Mouse (Mus musculus) ES-E14 (cell line): ENCODE results near the gene Thrb. TPM values are rescaled to one million over a fixed set of nuclear protein-coding genes. Genes with fewer than 3 reads are reported as not detected.

Experiments
- DNase-seq: peaks from one replicate; pipeline ENCODE4 v3.0.0-alpha.2; 2013; ENCODE audit warnings: low read depth, low spot score
- H3K27ac ChIP-seq: 2 replicates; pipeline ENCODE4 v1.5.1; 2012; ENCODE audit warnings: low read depth, mild to moderate bottlenecking, low read length, moderate library complexity, mixed read lengths; ENCODE audit not compliant: poor library complexity, insufficient read depth, severe bottlenecking
- H3K36me3 ChIP-seq: 2 replicates; pipeline ENCODE4 v1.6.1; 2012; ENCODE audit warnings: mild to moderate bottlenecking, low read length, moderate library complexity, mixed read lengths; ENCODE audit not compliant: control insufficient read depth, poor library complexity, insufficient read depth, severe bottlenecking
- H3K4me1 ChIP-seq, 2 experiments: fragments of 150-350 bp in 1 of 2; sonication (generic) in 1 of 2; 2 replicates each; pipeline ENCODE4 v1.6.1; 2012; ENCODE audit warnings: low read length in 2 of 2, mild to moderate bottlenecking in 1 of 2, mixed read lengths in 1 of 2; ENCODE audit not compliant: control insufficient read depth in 2 of 2, insufficient read depth in 2 of 2, poor library complexity in 1 of 2
- H3K4me3 ChIP-seq, 2 experiments: fragments of 150-350 bp in 1 of 2; sonication (generic) in 1 of 2; 2 replicates each; pipeline ENCODE4 v1.5.1; 2012; ENCODE audit warnings: low read length in 2 of 2, low read depth in 1 of 2, mild to moderate bottlenecking in 1 of 2, mixed read lengths in 1 of 2; ENCODE audit not compliant: insufficient read depth in 1 of 2, poor library complexity in 1 of 2, severe bottlenecking in 1 of 2
- H3K9ac ChIP-seq: 2 replicates; pipeline ENCODE4 v1.6.1; 2012; ENCODE audit warnings: low read depth, mild to moderate bottlenecking, low read length, mixed read lengths; ENCODE audit not compliant: poor library complexity, insufficient read depth, severe bottlenecking
- H3K9me3 ChIP-seq: fragments of 150-350 bp; sonication (generic); 2 replicates; pipeline ENCODE4 v1.6.1; 2012; ENCODE audit warnings: low read depth, mild to moderate bottlenecking, low read length; ENCODE audit not compliant: control insufficient read depth, insufficient read depth
- CHD2 ChIP-seq: IDR thresholded peaks from 2 replicates; pipeline ENCODE4 v1.6.1; 2014; ENCODE audit warnings: mild to moderate bottlenecking, low read depth, low read length, inconsistent platforms
- HCFC1 ChIP-seq: IDR thresholded peaks from 2 replicates; pipeline ENCODE4 v1.6.1; 2012; ENCODE audit warnings: low read length, inconsistent platforms, borderline replicate concordance; ENCODE audit not compliant: insufficient read depth
- MAFK ChIP-seq: IDR thresholded peaks from 2 replicates; pipeline ENCODE4 v1.6.1; 2014; ENCODE audit warnings: mild to moderate bottlenecking, low read depth, low read length, inconsistent platforms; ENCODE audit not compliant: insufficient read depth
- ZC3H11A ChIP-seq: IDR thresholded peaks from 2 replicates; pipeline ENCODE4 v1.6.1; 2012; ENCODE audit warnings: low read depth, mild to moderate bottlenecking, inconsistent platforms, low read length, borderline replicate concordance
- ZNF384 ChIP-seq: IDR thresholded peaks from 2 replicates; pipeline ENCODE4 v1.6.1; 2012; ENCODE audit warnings: low read depth, low read length, inconsistent platforms
- in situ Hi-C, 2 experiments: fragments of 600-800 bp; cut with MboI; formaldehyde crosslinking; loops; one replicate each; pipeline ENCODE4 v1.15.1; 2025; ENCODE audit warnings: low sequenced_read_pairs in 2 of 2, inconsistent platforms in 1 of 2; ENCODE audit not compliant: unreplicated experiment in 2 of 2
- total RNA-seq: library from RNA; depleted of rRNA; stranded (reverse); fragments of 300-350 nt; gene quantifications from 2 replicates; pipeline ENCODE4 v1.2.3, GENCODE M21; 2012

Thrb gene
- total RNA-seq, 1 experiment, result 0.76 TPM

- H3K36me3 ChIP-seq, result no peaks in the 10 kb centered on the region
- H3K27ac ChIP-seq, result no peak overlapping the region
- TF ChIP-seq CHD2 (no peak), MAFK (no peak), HCFC1 (no peak), ZC3H11A (no peak), ZNF384 (no peak)
- H3K9me3 ChIP-seq, result no peaks in the 10 kb centered on the region
- in situ Hi-C loops, result no loop called here
- no peak overlapping the region for H3K9ac ChIP-seq
- no peak for DNase-seq
- H3K4me3 ChIP-seq, result no peak overlapping the region
- no peaks in the 10 kb centered on the region for H3K4me1 ChIP-seq
Observed at GRCm38 (mm10) chr14:17912573-17913207, 252.6 kb downstream of the Thrb start.

- Histone ChIP-seq H3K4me3 (no peak overlapping the region), H3K36me3 (no peaks in the 10 kb centered on the region), H3K9ac (no peak overlapping the region), H3K4me1 (no peaks in the 10 kb centered on the region), H3K27ac (no peak overlapping the region), H3K9me3 (no peaks in the 10 kb centered on the region)
- in situ Hi-C loops, result no loop called here
- TF ChIP-seq ZNF384 (no peak), HCFC1 (no peak), MAFK (no peak), CHD2 (no peak), ZC3H11A (no peak)
- no peak for DNase-seq
Observed at GRCm38 (mm10) chr14:17915556-17915955, 255.5 kb downstream of the Thrb start.

- in situ Hi-C loops, result no loop called here
- no peaks in the 10 kb centered on the region for H3K9me3 ChIP-seq
- DNase-seq, result no peak
- no peaks in the 10 kb centered on the region for H3K36me3 ChIP-seq
- no peak overlapping the region for H3K27ac ChIP-seq
- H3K4me3 ChIP-seq, result no peak overlapping the region
- no peaks in the 10 kb centered on the region for H3K4me1 ChIP-seq
- TF ChIP-seq ZC3H11A, result no peak
- TF ChIP-seq ZNF384, result no peak
- no peak for TF ChIP-seq CHD2
- no peak for TF ChIP-seq MAFK
- TF ChIP-seq HCFC1, result no peak
- no peak overlapping the region for H3K9ac ChIP-seq
Observed at GRCm38 (mm10) chr14:17916651-17917050, 256.6 kb downstream of the Thrb start.

GRCm38 (mm10) chr14:17917124-17917763 is 257.2 kb downstream of the Thrb start:
- in situ Hi-C loops, result no loop called here
- TF ChIP-seq CHD2, result no peak
- no peak for TF ChIP-seq ZC3H11A
- TF ChIP-seq ZNF384, result no peak
- no peak for TF ChIP-seq MAFK
- TF ChIP-seq HCFC1, result no peak
- Histone ChIP-seq H3K4me1 (no peaks in the 10 kb centered on the region), H3K4me3 (no peak overlapping the region), H3K9ac (no peak overlapping the region), H3K27ac (no peak overlapping the region), H3K36me3 (no peaks in the 10 kb centered on the region), H3K9me3 (no peaks in the 10 kb centered on the region)
- DNase-seq, result no peak
